Mouse (Mus musculus) ES-E14 (cell line): ENCODE data around the gene Klk1b11. TPM values are rescaled to one million over a fixed set of nuclear protein-coding genes. Genes with fewer than 3 reads are reported as not detected.

ENCODE experiments used
- DNase-seq: peaks from one replicate; pipeline ENCODE4 v3.0.0-alpha.2; 2013; ENCODE audit warnings: low read depth, low spot score
- H3K27ac ChIP-seq: 2 replicates; pipeline ENCODE4 v1.5.1; 2012; ENCODE audit warnings: low read depth, mild to moderate bottlenecking, low read length, moderate library complexity, mixed read lengths; ENCODE audit not compliant: poor library complexity, insufficient read depth, severe bottlenecking
- H3K36me3 ChIP-seq: 2 replicates; pipeline ENCODE4 v1.6.1; 2012; ENCODE audit warnings: mild to moderate bottlenecking, low read length, moderate library complexity, mixed read lengths; ENCODE audit not compliant: control insufficient read depth, poor library complexity, insufficient read depth, severe bottlenecking
- H3K4me1 ChIP-seq, 2 experiments: fragments of 150-350 bp in 1 of 2; sonication (generic) in 1 of 2; 2 replicates each; pipeline ENCODE4 v1.6.1; 2012; ENCODE audit warnings: low read length in 2 of 2, mild to moderate bottlenecking in 1 of 2, mixed read lengths in 1 of 2; ENCODE audit not compliant: control insufficient read depth in 2 of 2, insufficient read depth in 2 of 2, poor library complexity in 1 of 2
- H3K4me3 ChIP-seq, 2 experiments: fragments of 150-350 bp in 1 of 2; sonication (generic) in 1 of 2; 2 replicates each; pipeline ENCODE4 v1.5.1; 2012; ENCODE audit warnings: low read length in 2 of 2, low read depth in 1 of 2, mild to moderate bottlenecking in 1 of 2, mixed read lengths in 1 of 2; ENCODE audit not compliant: insufficient read depth in 1 of 2, poor library complexity in 1 of 2, severe bottlenecking in 1 of 2
- H3K9ac ChIP-seq: 2 replicates; pipeline ENCODE4 v1.6.1; 2012; ENCODE audit warnings: low read depth, mild to moderate bottlenecking, low read length, mixed read lengths; ENCODE audit not compliant: poor library complexity, insufficient read depth, severe bottlenecking
- H3K9me3 ChIP-seq: fragments of 150-350 bp; sonication (generic); 2 replicates; pipeline ENCODE4 v1.6.1; 2012; ENCODE audit warnings: low read depth, mild to moderate bottlenecking, low read length; ENCODE audit not compliant: control insufficient read depth, insufficient read depth
- CHD2 ChIP-seq: IDR thresholded peaks from 2 replicates; pipeline ENCODE4 v1.6.1; 2014; ENCODE audit warnings: mild to moderate bottlenecking, low read depth, low read length, inconsistent platforms
- HCFC1 ChIP-seq: IDR thresholded peaks from 2 replicates; pipeline ENCODE4 v1.6.1; 2012; ENCODE audit warnings: low read length, inconsistent platforms, borderline replicate concordance; ENCODE audit not compliant: insufficient read depth
- MAFK ChIP-seq: IDR thresholded peaks from 2 replicates; pipeline ENCODE4 v1.6.1; 2014; ENCODE audit warnings: mild to moderate bottlenecking, low read depth, low read length, inconsistent platforms; ENCODE audit not compliant: insufficient read depth
- ZC3H11A ChIP-seq: IDR thresholded peaks from 2 replicates; pipeline ENCODE4 v1.6.1; 2012; ENCODE audit warnings: low read depth, mild to moderate bottlenecking, inconsistent platforms, low read length, borderline replicate concordance
- ZNF384 ChIP-seq: IDR thresholded peaks from 2 replicates; pipeline ENCODE4 v1.6.1; 2012; ENCODE audit warnings: low read depth, low read length, inconsistent platforms
- in situ Hi-C, 2 experiments: fragments of 600-800 bp; cut with MboI; formaldehyde crosslinking; loops; one replicate each; pipeline ENCODE4 v1.15.1; 2025; ENCODE audit warnings: low sequenced_read_pairs in 2 of 2, inconsistent platforms in 1 of 2; ENCODE audit not compliant: unreplicated experiment in 2 of 2
- total RNA-seq: library from RNA; depleted of rRNA; stranded (reverse); fragments of 300-350 nt; gene quantifications from 2 replicates; pipeline ENCODE4 v1.2.3, GENCODE M21; 2012; rRNA removed

Klk1b11 gene
- total RNA-seq, 1 experiment = not detected

- no peak for DNase-seq
- no peak overlapping the region for H3K4me3 ChIP-seq
- no peaks in the 10 kb centered on the region for H3K9me3 ChIP-seq
- H3K9ac ChIP-seq = no peak overlapping the region
- TF ChIP-seq HCFC1 (no peak), ZC3H11A (no peak), CHD2 (no peak), MAFK (no peak), ZNF384 (no peak)
- in situ Hi-C loops = no loop called here
- H3K36me3 ChIP-seq = no peaks in the 10 kb centered on the region
- H3K4me1 ChIP-seq = no peaks in the 10 kb centered on the region
- H3K27ac ChIP-seq = no peak overlapping the region
Observed at GRCm38 (mm10) chr7:44015071-44015470, 19.4 kb downstream of the Klk1b11 start.

Other genes with a start within 250 kb of the Klk1b11 start
- gene Klk12, start 227.0 kb upstream of the Klk1b11 start, total RNA-seq = not detected in 2 replicates
- 1.7 and 2.4 TPM in 2 replicates for gene Klk11, start 221.3 kb upstream of the Klk1b11 start, total RNA-seq
- 4.4 TPM in 2 replicates for gene Klk10, start 214.8 kb upstream of the Klk1b11 start, total RNA-seq
- 0.13 TPM in 1 of 2 replicates, not detected in the other for gene Klk9, start 204.0 kb upstream of the Klk1b11 start, total RNA-seq
- 24.9 and 63.7 TPM in 2 replicates for gene Klk8, start 198.3 kb upstream of the Klk1b11 start, total RNA-seq
- 0.16 and 0.49 TPM in 2 replicates for gene Klk7, start 184.6 kb upstream of the Klk1b11 start, total RNA-seq
- gene Klk6, start 171.4 kb upstream of the Klk1b11 start, total RNA-seq = 0.21 and 0.54 TPM in 2 replicates
- not detected in 2 replicates for gene Klk5, start 153.9 kb upstream of the Klk1b11 start, total RNA-seq
- not detected in 2 replicates for gene Klk4, start 114.7 kb upstream of the Klk1b11 start, total RNA-seq
- gene Klk15, start 62.1 kb upstream of the Klk1b11 start, total RNA-seq = not detected in 2 replicates
- not detected in 2 replicates for gene Klk1b8, start 45.2 kb upstream of the Klk1b11 start, total RNA-seq
- not detected in 2 replicates for gene Klk1b1, start 29.1 kb upstream of the Klk1b11 start, total RNA-seq
- gene Klk1b9, start 19.8 kb upstream of the Klk1b11 start, total RNA-seq = not detected in 2 replicates
- gene Klk1b26, start 16.3 kb downstream of the Klk1b11 start, total RNA-seq = not detected in 2 replicates
- gene Klk1b27, start 56.4 kb downstream of the Klk1b11 start, total RNA-seq = not detected in 2 replicates
- not detected in 2 replicates for gene Klk1b21, start 106.5 kb downstream of the Klk1b11 start, total RNA-seq
- not detected in 2 replicates for gene Klk1b22, start 116.8 kb downstream of the Klk1b11 start, total RNA-seq
- gene Klk1b16, start 140.9 kb downstream of the Klk1b11 start, total RNA-seq = not detected in 2 replicates
- not detected in 2 replicates for gene Klk1b24, start 192.4 kb downstream of the Klk1b11 start, total RNA-seq
- 0.40 TPM in 1 of 2 replicates, not detected in the other for gene Klk1b3, start 202.3 kb downstream of the Klk1b11 start, total RNA-seq
- gene Klk1b4, start 211.6 kb downstream of the Klk1b11 start, total RNA-seq = not detected in 2 replicates
- not detected in 2 replicates for gene Klk1b5, start 220.1 kb downstream of the Klk1b11 start, total RNA-seq
- gene Klk1, start 229.5 kb downstream of the Klk1b11 start, total RNA-seq = 4.0 and 5.8 TPM in 2 replicates
- not detected in 2 replicates for gene Gm36864, start 240.3 kb downstream of the Klk1b11 start, total RNA-seq